Mouse (Mus musculus): ENCODE measurements around the gene Pappa2. TPM values are rescaled to one million over a fixed set of nuclear protein-coding genes. Genes with fewer than 3 reads are reported as not detected.

Gene Pappa2
- polyA plus RNA-seq, 1 experiment from 2014 or later: 0.97 TPM

DNA sequence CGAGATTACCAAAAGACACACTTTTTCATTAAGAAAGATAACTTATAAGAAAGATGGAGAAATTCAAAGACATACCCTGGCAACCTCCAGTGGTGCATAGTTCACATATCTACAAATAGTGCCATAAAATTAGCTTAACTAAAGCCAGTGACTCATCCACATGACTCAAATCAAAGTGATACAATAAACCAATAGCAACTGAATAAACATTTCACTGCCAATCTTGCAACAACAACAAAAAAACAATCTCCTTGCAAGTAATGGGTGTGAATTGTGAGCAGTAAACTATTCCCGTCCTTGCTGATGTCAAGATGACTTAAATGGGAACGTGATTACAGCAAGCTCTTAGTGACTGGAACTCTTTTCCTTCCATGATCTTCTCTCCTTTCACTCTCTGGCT lies 150.1 kb downstream of the Pappa2 start:
- Histone ChIP-seq H3K4me1 (replicated peaks; ENCODE audit: control insufficient read depth, insufficient read depth) (no peaks in the 10 kb centered on the region), H3K27me3 (ENCODE audit: control insufficient read depth, insufficient read depth, low read length) (no peaks in the 10 kb centered on the region), H3K27ac (replicated peaks) (no peak overlapping the region), H3K9me3 (ENCODE audit: control insufficient read depth, low read length) (no peaks in the 10 kb centered on the region), H3K4me3 (ENCODE audit: low read depth, low read length) (no peak overlapping the region), H3K9ac (ENCODE audit: low read length) (no peak overlapping the region), H3K4me2 (replicated peaks; ENCODE audit: low read depth) (no peak overlapping the region), H3K36me3 (ENCODE audit: control insufficient read depth, insufficient read depth, low read length) (no peaks in the 10 kb centered on the region)
- DNase-seq (ENCODE audit: low spot score) (no peak), ATAC-seq (ENCODE audit: low FRiP score, low TSS enrichment) (no peak)
- TF ChIP-seq EP300 (optimal IDR thresholded peaks at IDR 0.05) (no peak), CTCF (IDR thresholded peaks at IDR 0.05; ENCODE audit: low read depth) (no peak)
- 68% methylated on average over 3 of the region's 3 CpGs for WGBS

DNA sequence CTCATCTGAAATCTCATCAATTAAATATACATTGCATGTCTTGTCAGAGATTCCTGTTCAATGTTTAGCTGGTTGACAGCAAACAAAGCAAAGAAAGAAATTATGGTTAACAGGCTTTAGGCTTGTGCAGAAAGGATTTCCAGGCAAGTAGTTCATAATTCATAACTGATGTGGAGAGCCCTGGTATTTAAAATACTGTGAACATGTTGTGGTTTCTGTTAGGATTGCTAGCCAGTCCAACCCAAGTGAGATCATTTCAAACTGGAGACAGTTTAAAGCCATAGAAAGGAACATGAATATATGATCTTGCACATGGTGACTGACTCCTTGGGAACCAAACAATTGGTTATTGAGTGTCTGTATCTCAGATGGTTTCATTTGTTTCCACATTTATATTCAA lies 152.4 kb downstream of the Pappa2 start:
- H3K9ac ChIP-seq (ENCODE audit: low read length): no peak overlapping the region
- no peaks in the 10 kb centered on the region for H3K27me3 ChIP-seq (ENCODE audit: control insufficient read depth, insufficient read depth, low read length)
- TF ChIP-seq EP300 (optimal IDR thresholded peaks at IDR 0.05) (no peak), CTCF (IDR thresholded peaks at IDR 0.05; ENCODE audit: low read depth) (no peak)
- no peaks in the 10 kb centered on the region for H3K4me1 ChIP-seq (replicated peaks; ENCODE audit: control insufficient read depth, insufficient read depth)
- no peaks in the 10 kb centered on the region for H3K36me3 ChIP-seq (ENCODE audit: control insufficient read depth, insufficient read depth, low read length)
- ATAC-seq (ENCODE audit: low FRiP score, low TSS enrichment) (no peak), DNase-seq (ENCODE audit: low spot score) (no peak)
- no peak overlapping the region for H3K27ac ChIP-seq (replicated peaks)
- H3K4me3 ChIP-seq (ENCODE audit: low read depth, low read length): no peak overlapping the region
- no peak overlapping the region for H3K4me2 ChIP-seq (replicated peaks; ENCODE audit: low read depth)
- H3K9me3 ChIP-seq (ENCODE audit: control insufficient read depth, low read length): no peaks in the 10 kb centered on the region

DNA sequence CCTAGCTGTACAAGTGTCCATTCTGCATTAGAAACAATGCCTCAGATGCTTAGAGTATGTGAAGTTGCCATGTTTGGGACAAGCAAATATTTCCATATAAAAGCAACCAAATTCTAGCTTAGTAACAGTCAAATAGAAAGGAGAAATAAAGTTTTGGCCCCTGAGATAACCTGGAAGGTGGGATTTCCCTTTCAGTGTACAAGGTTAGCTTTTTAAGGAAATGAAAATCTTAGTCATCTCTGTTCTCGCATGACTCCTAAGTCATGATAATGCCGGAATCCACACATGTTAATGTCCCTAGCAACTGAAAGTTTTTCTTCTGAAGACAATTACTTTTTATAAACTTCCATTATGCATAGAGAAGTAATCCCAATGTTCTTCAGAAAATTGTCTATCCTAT lies 160.6 kb downstream of the Pappa2 start:
- no peak for ATAC-seq (ENCODE audit: low FRiP score, low TSS enrichment)
- 87% methylated on average over 2 of the region's 2 CpGs for WGBS
- Histone ChIP-seq H3K27me3 (ENCODE audit: control insufficient read depth, insufficient read depth, low read length) (no peaks in the 10 kb centered on the region), H3K9ac (ENCODE audit: low read length) (no peak overlapping the region), H3K4me1 (replicated peaks; ENCODE audit: control insufficient read depth, insufficient read depth) (no peaks in the 10 kb centered on the region), H3K9me3 (ENCODE audit: control insufficient read depth, low read length) (no peaks in the 10 kb centered on the region), H3K36me3 (ENCODE audit: control insufficient read depth, insufficient read depth, low read length) (no peaks in the 10 kb centered on the region), H3K27ac (replicated peaks) (no peak overlapping the region), H3K4me2 (replicated peaks; ENCODE audit: low read depth) (no peak overlapping the region), H3K4me3 (ENCODE audit: low read depth, low read length) (no peak overlapping the region)
- TF ChIP-seq EP300 (optimal IDR thresholded peaks at IDR 0.05): no peak
- no peak for TF ChIP-seq CTCF (IDR thresholded peaks at IDR 0.05; ENCODE audit: low read depth)
- DNase-seq (ENCODE audit: low spot score): no peak

DNA sequence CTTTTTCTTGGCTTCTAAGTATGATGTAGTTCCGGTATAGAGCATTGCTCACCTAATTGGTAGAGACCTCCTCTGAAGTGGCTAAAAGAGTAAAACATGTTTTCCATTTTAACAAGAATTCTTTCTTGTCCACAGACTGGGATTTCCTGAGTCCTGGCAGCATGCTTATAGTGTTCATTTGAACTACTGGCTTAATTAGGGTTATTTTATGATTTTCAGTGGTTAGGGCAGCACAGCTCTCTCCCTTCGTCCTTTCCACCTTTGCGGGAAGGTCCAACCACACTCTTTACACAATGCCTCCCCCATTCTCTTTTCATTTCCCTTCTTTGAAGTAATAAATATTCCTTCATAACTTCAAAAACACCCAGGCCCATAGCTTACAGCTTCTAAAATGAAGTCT lies 163.8 kb downstream of the Pappa2 start:
- ATAC-seq (ENCODE audit: low FRiP score, low TSS enrichment) (no peak), DNase-seq (ENCODE audit: low spot score) (no peak)
- TF ChIP-seq CTCF (IDR thresholded peaks at IDR 0.05; ENCODE audit: low read depth): no peak
- no peak for TF ChIP-seq EP300 (optimal IDR thresholded peaks at IDR 0.05)
- Histone ChIP-seq H3K4me2 (replicated peaks; ENCODE audit: low read depth) (no peak overlapping the region), H3K27me3 (ENCODE audit: control insufficient read depth, insufficient read depth, low read length) (no peaks in the 10 kb centered on the region), H3K9me3 (ENCODE audit: control insufficient read depth, low read length) (no peaks in the 10 kb centered on the region), H3K4me3 (ENCODE audit: low read depth, low read length) (no peak overlapping the region), H3K36me3 (ENCODE audit: control insufficient read depth, insufficient read depth, low read length) (no peaks in the 10 kb centered on the region), H3K27ac (replicated peaks) (no peak overlapping the region), H3K9ac (ENCODE audit: low read length) (no peak overlapping the region), H3K4me1 (replicated peaks; ENCODE audit: control insufficient read depth, insufficient read depth) (no peaks in the 10 kb centered on the region)
- 86% methylated on average over 3 of the region's 3 CpGs for WGBS

DNA sequence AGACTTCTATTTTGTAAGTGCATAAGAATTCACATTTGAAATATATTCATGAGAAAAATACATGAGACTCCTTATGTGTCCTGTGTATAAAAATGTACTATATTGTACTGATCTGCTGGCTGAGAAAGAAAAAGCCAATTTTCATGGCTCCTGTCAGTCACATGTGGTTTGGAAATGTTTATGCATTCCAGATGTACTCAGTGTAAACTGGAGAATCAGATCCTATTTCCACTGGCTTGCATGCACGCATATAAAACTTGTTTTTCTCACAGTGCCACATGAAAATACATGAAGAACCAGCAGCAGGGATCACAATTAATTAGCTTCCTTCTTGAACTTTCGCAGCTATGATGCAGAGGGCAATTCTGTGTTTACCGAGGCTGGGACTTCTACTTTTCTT lies 168.4 kb downstream of the Pappa2 start:
- H3K9ac ChIP-seq (ENCODE audit: low read length): no peak overlapping the region
- H3K4me3 ChIP-seq (ENCODE audit: low read depth, low read length): no peak overlapping the region
- no peaks in the 10 kb centered on the region for H3K4me1 ChIP-seq (replicated peaks; ENCODE audit: control insufficient read depth, insufficient read depth)
- no peaks in the 10 kb centered on the region for H3K27me3 ChIP-seq (ENCODE audit: control insufficient read depth, insufficient read depth, low read length)
- no peak for ATAC-seq (ENCODE audit: low FRiP score, low TSS enrichment)
- no peak overlapping the region for H3K4me2 ChIP-seq (replicated peaks; ENCODE audit: low read depth)
- no peak for DNase-seq (ENCODE audit: low spot score)
- no peaks in the 10 kb centered on the region for H3K9me3 ChIP-seq (ENCODE audit: control insufficient read depth, low read length)
- TF ChIP-seq EP300 (optimal IDR thresholded peaks at IDR 0.05) (no peak), CTCF (IDR thresholded peaks at IDR 0.05; ENCODE audit: low read depth) (no peak)
- WGBS: 69% methylated on average over 3 of the region's 3 CpGs
- H3K27ac ChIP-seq (replicated peaks): no peak overlapping the region
- no peaks in the 10 kb centered on the region for H3K36me3 ChIP-seq (ENCODE audit: control insufficient read depth, insufficient read depth, low read length)

DNA sequence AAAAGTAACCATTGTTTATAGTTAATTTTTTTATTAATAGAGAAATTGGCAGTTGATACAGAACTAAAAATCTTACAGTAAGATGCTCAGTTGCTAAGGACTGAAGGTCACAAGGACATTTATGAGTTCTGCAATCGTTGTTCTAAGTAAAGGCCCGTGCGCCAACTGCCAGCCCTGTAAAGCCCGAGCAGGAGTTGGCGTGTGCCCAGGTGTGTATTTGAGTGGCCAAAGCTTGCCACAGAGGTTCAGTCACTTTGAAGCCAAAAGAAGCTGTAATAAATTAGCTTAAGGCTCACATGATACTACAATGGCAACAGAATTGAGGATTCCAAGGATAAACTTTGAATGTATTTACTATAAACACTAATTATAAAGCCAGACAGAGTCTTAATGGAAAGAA lies 204.8 kb downstream of the Pappa2 start:
- TF ChIP-seq CTCF (IDR thresholded peaks at IDR 0.05; ENCODE audit: low read depth): no peak
- no peak for TF ChIP-seq EP300 (optimal IDR thresholded peaks at IDR 0.05)
- H3K27ac ChIP-seq (replicated peaks): no peak overlapping the region
- H3K36me3 ChIP-seq (ENCODE audit: control insufficient read depth, insufficient read depth, low read length): no peaks in the 10 kb centered on the region
- no peak overlapping the region for H3K9ac ChIP-seq (ENCODE audit: low read length)
- DNase-seq (ENCODE audit: low spot score): no peak
- no peak overlapping the region for H3K4me2 ChIP-seq (replicated peaks; ENCODE audit: low read depth)
- H3K4me1 ChIP-seq (replicated peaks; ENCODE audit: control insufficient read depth, insufficient read depth): no peaks in the 10 kb centered on the region
- H3K9me3 ChIP-seq (ENCODE audit: control insufficient read depth, low read length): no peaks in the 10 kb centered on the region
- no peak overlapping the region for H3K4me3 ChIP-seq (ENCODE audit: low read depth, low read length)
- no peak for ATAC-seq (ENCODE audit: low FRiP score, low TSS enrichment)
- WGBS: 70% methylated on average over 5 of the region's 5 CpGs
- no peaks in the 10 kb centered on the region for H3K27me3 ChIP-seq (ENCODE audit: control insufficient read depth, insufficient read depth, low read length)

Measured in stomach, postnatal 0 days (tissue).